Mouse (Mus musculus): ENCODE data around the gene Nelfb. TPM values are rescaled to one million over a fixed set of nuclear protein-coding genes. Genes with fewer than 3 reads are reported as not detected.
A peak's percentile ranks its signal among the peaks of the same experiment; 100 is the strongest.
"Not testable (repeated sequence)": the region's sequence is repeated elsewhere in the genome, so short reads cannot be mapped to it uniquely, and the experiment has no call there.

The Nelfb gene
- polyA plus RNA-seq (2015; fragmentation: Nextera tagmentation; extraction: Ambion mirVana), result 19.3 and 22.3 TPM in 2 replicates

GRCm38 (mm10) chr2:25211121-25211670 lies at the start of gene Nelfb:
TSS of gene Nelfb (minus strand) at chr2:25211489.
- no peak for TF ChIP-seq CTCF (IDR thresholded peaks at IDR 0.05; ENCODE audit: low read depth)
- TF ChIP-seq EP300 (IDR thresholded peaks at IDR 0.05; ENCODE audit: low read depth), result 0 out of 2 replicates have a peak, but pooled peaks have one; percentile 27
- Histone ChIP-seq H3K9me3 (ENCODE audit: low read length) (no peaks in the 10 kb centered on the region), H3K4me1 (ENCODE audit: insufficient read depth) (peaks cover 16% of the 10 kb centered on the region), H3K4me2 (ENCODE audit: low read depth, low read length) (peak within 1 kb of the TSS; percentile 77), H3K27me3 (ENCODE audit: insufficient read depth, low read length) (no peaks in the 10 kb centered on the region), H3K9ac (replicated peaks) (peak within 1 kb of the TSS; percentile 92), H3K36me3 (replicated peaks; ENCODE audit: insufficient read depth, low read length) (peaks cover 22% of the 10 kb centered on the region), H3K27ac (ENCODE audit: low read depth) (peak within 1 kb of the TSS; percentile 89), H3K4me3 (ENCODE audit: low read depth, low read length) (peak within 1 kb of the TSS; percentile 89)
- WGBS (ENCODE audit: insufficient replicate concordance), result 2% methylated on average over 44 of the region's 44 CpGs
- ATAC-seq, result peak; percentile 97
- DNase-seq, result peak; percentile 93

DNA sequence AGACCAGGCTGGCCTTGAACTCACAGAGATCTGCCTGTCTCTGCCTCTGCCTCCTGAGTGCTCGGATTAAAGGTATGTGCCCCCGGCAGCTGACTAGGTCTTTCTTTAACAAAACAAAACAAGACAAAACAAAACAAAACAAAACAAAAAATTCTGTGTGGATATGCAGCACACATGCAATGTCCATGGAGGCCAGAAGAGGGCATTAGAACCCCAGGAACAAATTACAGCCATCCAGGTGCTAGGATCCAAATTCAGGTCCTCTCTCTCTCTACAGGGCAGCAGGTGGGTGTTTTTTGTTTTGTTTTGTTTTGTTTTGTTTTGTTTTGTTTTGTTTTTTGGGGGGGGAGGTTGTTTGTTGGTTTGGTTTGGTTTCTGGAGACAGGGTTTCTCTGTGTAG lies 47.6 kb upstream of the Nelfb start:
- Histone ChIP-seq H3K36me3 (replicated peaks; ENCODE audit: insufficient read depth, low read length) (no peaks in the 10 kb centered on the region), H3K27ac (ENCODE audit: low read depth) (no peak overlapping the region), H3K9ac (replicated peaks) (no peak overlapping the region), H3K4me2 (ENCODE audit: low read depth, low read length) (no peak overlapping the region), H3K9me3 (ENCODE audit: low read length) (no peaks in the 10 kb centered on the region), H3K27me3 (ENCODE audit: insufficient read depth, low read length) (no peaks in the 10 kb centered on the region), H3K4me3 (ENCODE audit: low read depth, low read length) (no peak overlapping the region), H3K4me1 (ENCODE audit: insufficient read depth) (peaks cover 27% of the 10 kb centered on the region)
- DNase-seq, result no peak
- 49% methylated on average over 2 of the region's 2 CpGs for WGBS (ENCODE audit: insufficient replicate concordance)
- ATAC-seq, result no peak
- TF ChIP-seq CTCF (IDR thresholded peaks at IDR 0.05; ENCODE audit: low read depth), result peak; percentile 71
- no peak for TF ChIP-seq EP300 (IDR thresholded peaks at IDR 0.05; ENCODE audit: low read depth)

DNA sequence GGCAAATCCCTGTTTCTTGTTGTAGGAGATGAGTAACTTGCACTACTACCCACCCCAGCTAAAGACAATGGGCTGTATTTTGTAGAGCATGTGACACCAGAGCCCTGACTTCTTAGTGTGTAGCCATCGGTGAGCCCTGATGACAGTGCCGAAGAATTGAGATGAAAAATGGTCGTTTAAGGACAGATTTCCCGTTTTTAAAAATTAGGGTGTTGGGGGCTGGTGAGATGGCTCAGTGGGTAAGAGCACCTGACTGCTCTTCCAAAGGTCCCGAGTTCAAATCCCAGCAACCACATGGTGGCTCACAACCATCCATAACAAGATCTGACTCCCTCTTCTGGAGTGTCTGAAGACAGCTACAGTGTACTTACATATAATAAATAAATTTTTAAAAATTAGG lies 46.0 kb upstream of the Nelfb start:
- not testable (repeated sequence) for H3K4me2 ChIP-seq (ENCODE audit: low read depth, low read length); H3K27ac ChIP-seq (ENCODE audit: low read depth); H3K9ac ChIP-seq (replicated peaks); H3K9me3 ChIP-seq (ENCODE audit: low read length); ATAC-seq; H3K27me3 ChIP-seq (ENCODE audit: insufficient read depth, low read length); H3K36me3 ChIP-seq (replicated peaks; ENCODE audit: insufficient read depth, low read length); H3K4me3 ChIP-seq (ENCODE audit: low read depth, low read length); DNase-seq
- H3K4me1 ChIP-seq (ENCODE audit: insufficient read depth), result peaks cover 19% of the 10 kb centered on the region
- WGBS (ENCODE audit: insufficient replicate concordance), result 80% methylated on average over 5 of the region's 5 CpGs

DNA sequence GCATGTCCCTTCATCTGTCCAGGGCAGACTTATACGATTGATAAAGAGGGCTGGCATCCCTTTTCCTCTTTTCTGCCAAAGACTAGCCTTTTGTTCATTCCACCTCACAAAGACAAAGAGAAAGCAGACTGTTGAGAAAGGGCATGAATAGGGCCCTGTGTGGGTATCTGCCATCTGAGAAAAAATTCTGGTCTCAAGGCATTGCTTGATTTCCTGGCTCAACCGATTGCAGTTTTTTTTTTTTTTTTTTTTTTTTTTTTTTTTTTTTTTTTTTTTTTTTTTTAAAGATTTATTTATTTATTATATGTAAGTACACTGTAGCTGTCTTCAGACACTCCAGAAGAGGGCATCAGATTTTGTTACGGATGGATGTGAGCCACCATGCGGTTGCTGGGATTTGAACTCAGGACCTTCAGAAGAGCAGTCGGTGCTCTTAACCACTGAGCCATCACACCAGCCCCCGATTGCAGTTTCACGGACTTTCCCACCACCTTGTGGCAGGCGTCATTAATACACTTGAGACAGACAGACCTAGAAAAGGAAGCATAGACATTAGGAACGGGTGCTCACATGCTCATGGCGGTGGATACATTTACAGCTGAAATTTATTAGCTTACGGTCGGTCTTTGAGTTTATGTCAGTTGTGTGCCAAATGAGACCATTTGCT lies 45.3 kb upstream of the Nelfb start:
- H3K27me3 ChIP-seq (ENCODE audit: insufficient read depth, low read length); H3K36me3 ChIP-seq (replicated peaks; ENCODE audit: insufficient read depth, low read length); H3K9me3 ChIP-seq (ENCODE audit: low read length): not testable (repeated sequence)
- peak; percentile 60 for TF ChIP-seq CTCF (IDR thresholded peaks at IDR 0.05; ENCODE audit: low read depth)
- 0 out of 2 replicates have a peak overlapping the region, but pooled peaks have one; percentile 89 for H3K27ac ChIP-seq (ENCODE audit: low read depth)
- peak overlapping the region; percentile 88; the same call in 1 of the 2 replicates for H3K9ac ChIP-seq (replicated peaks)
- 41% methylated on average over 10 of the region's 12 CpGs for WGBS (ENCODE audit: insufficient replicate concordance)
- ATAC-seq (0 out of 2 replicates have a peak, but pooled peaks have one; percentile 16), DNase-seq (peak; percentile 68)
- H3K4me1 ChIP-seq (ENCODE audit: insufficient read depth), result peaks cover 14% of the 10 kb centered on the region
- peak overlapping the region; percentile 88 for H3K4me3 ChIP-seq (ENCODE audit: low read depth, low read length)
- H3K4me2 ChIP-seq (ENCODE audit: low read depth, low read length), result peak overlapping the region; percentile 88

- Histone ChIP-seq H3K4me2 (ENCODE audit: low read depth, low read length) (peak within 1 kb of the TSS; percentile 88), H3K27me3 (ENCODE audit: insufficient read depth, low read length) (no peaks in the 10 kb centered on the region), H3K9me3 (ENCODE audit: low read length) (no peaks in the 10 kb centered on the region), H3K4me1 (ENCODE audit: insufficient read depth) (peaks cover 14% of the 10 kb centered on the region), H3K27ac (ENCODE audit: low read depth) (peak within 1 kb of the TSS; percentile 89), H3K9ac (replicated peaks) (peak within 1 kb of the TSS; percentile 88), H3K4me3 (ENCODE audit: low read depth, low read length) (peak within 1 kb of the TSS; percentile 88), H3K36me3 (replicated peaks; ENCODE audit: insufficient read depth, low read length) (peaks cover 13% of the 10 kb centered on the region)
- 3% methylated on average over 39 of the region's 39 CpGs for WGBS (ENCODE audit: insufficient replicate concordance)
- TF ChIP-seq CTCF (IDR thresholded peaks at IDR 0.05; ENCODE audit: low read depth) (no peak), EP300 (IDR thresholded peaks at IDR 0.05; ENCODE audit: low read depth) (0 out of 2 replicates have a peak, but pooled peaks have one; percentile 37)
- DNase-seq (peak; percentile 96), ATAC-seq (peak; percentile 93)
Observed at GRCm38 (mm10) chr2:25255284-25255779, 44.0 kb upstream of the Nelfb start, which contains the start of gene Tmem203. TSS of gene Tmem203 (plus strand) at chr2:25255439.

DNA sequence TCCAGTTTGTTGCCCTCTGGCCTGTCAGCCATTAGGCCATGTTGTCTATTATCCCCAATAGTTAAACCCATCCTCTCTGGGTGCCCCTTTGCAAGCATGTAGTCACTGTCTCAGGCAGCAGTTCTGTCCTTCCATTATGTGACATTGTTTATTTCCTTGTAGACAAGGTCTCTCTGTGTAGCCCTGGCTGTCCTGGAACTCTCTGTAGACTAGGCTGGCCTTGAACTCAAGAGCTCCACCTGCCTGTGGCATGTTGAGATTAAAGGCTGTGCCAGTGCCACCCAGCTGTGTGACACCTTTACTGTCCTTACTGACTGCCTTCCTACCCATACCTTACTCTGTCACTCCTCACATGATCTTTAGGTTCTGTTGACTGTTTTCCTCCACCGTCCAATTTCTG lies 41.0 kb upstream of the Nelfb start:
- TF ChIP-seq CTCF (IDR thresholded peaks at IDR 0.05; ENCODE audit: low read depth) (peak; percentile 61), EP300 (IDR thresholded peaks at IDR 0.05; ENCODE audit: low read depth) (no peak)
- H3K4me2 ChIP-seq (ENCODE audit: low read depth, low read length), result no peak overlapping the region
- DNase-seq (no peak), ATAC-seq (no peak)
- no peaks in the 10 kb centered on the region for H3K9me3 ChIP-seq (ENCODE audit: low read length)
- H3K27me3 ChIP-seq (ENCODE audit: insufficient read depth, low read length), result no peaks in the 10 kb centered on the region
- peaks cover 33% of the 10 kb centered on the region for H3K36me3 ChIP-seq (replicated peaks; ENCODE audit: insufficient read depth, low read length)
- no peak overlapping the region for H3K27ac ChIP-seq (ENCODE audit: low read depth)
- H3K4me1 ChIP-seq (ENCODE audit: insufficient read depth), result peaks cover 14% of the 10 kb centered on the region
- WGBS (ENCODE audit: insufficient replicate concordance), result 70% methylated on average over 1 of the region's 1 CpGs
- no peak overlapping the region for H3K9ac ChIP-seq (replicated peaks)
- no peak overlapping the region for H3K4me3 ChIP-seq (ENCODE audit: low read depth, low read length)
